Mouse (Mus musculus): Measurements from ENCODE around the gene Dhps.
"Not testable (repeated sequence)": the region's sequence is repeated elsewhere in the genome, so short reads cannot be mapped to it uniquely, and the experiment has no call there.

The Dhps gene

GRCm38 (mm10) chr8:85091526-85092090 lies 20.1 kb downstream of the Dhps start:
- DNase-seq (ENCODE audit: low read depth in 2 of 2, low spot score in 2 of 2), result no peak

GRCm38 (mm10) chr8:85095051-85095450 lies 23.5 kb downstream of the Dhps start:
- no peak for DNase-seq (ENCODE audit: low read depth in 2 of 2, low spot score in 2 of 2)

- no peak for DNase-seq (ENCODE audit: low read depth in 2 of 2, low spot score in 2 of 2)
Measured at GRCm38 (mm10) chr8:85095566-85095965, 24.0 kb downstream of the Dhps start.

- no peak for DNase-seq (ENCODE audit: low read depth in 2 of 2, low spot score in 2 of 2)
Measured at GRCm38 (mm10) chr8:85096196-85096595, 24.6 kb downstream of the Dhps start.

GRCm38 (mm10) chr8:85096850-85097249 lies 25.3 kb downstream of the Dhps start:
- DNase-seq (ENCODE audit: low read depth in 2 of 2, low spot score in 2 of 2), result no peak

GRCm38 (mm10) chr8:85100076-85100665 lies 28.6 kb downstream of the Dhps start:
- no peak for DNase-seq (ENCODE audit: low read depth in 2 of 2, low spot score in 2 of 2)

- DNase-seq (ENCODE audit: low read depth in 2 of 2, low spot score in 2 of 2), result no peak
Measured at GRCm38 (mm10) chr8:85113241-85113640, 41.7 kb downstream of the Dhps start.

GRCm38 (mm10) chr8:85115501-85115900 lies 43.9 kb downstream of the Dhps start:
- no peak for DNase-seq (ENCODE audit: low read depth in 2 of 2, low spot score in 2 of 2)

GRCm38 (mm10) chr8:85116984-85117383 lies 45.4 kb downstream of the Dhps start:
- no peak for DNase-seq (ENCODE audit: low read depth in 2 of 2, low spot score in 2 of 2)

- DNase-seq (ENCODE audit: low read depth in 2 of 2, low spot score in 2 of 2), result peak; percentile 2 to 18
Measured at GRCm38 (mm10) chr8:85119052-85119981, 47.8 kb downstream of the Dhps start.

- not testable (repeated sequence) for DNase-seq (ENCODE audit: low read depth in 2 of 2, low spot score in 2 of 2)
Measured at GRCm38 (mm10) chr8:85120251-85120650, 48.7 kb downstream of the Dhps start.

- no peak for DNase-seq (ENCODE audit: low read depth in 2 of 2, low spot score in 2 of 2)
Measured at GRCm38 (mm10) chr8:85122995-85123394, 51.4 kb downstream of the Dhps start, which contains the start of gene Zfp791. TSS of gene Zfp791 (minus strand) at chr8:85123095.

GRCm38 (mm10) chr8:85123691-85124090 lies 52.1 kb downstream of the Dhps start:
- no peak for DNase-seq (ENCODE audit: low read depth in 2 of 2, low spot score in 2 of 2)

All from CD8-positive naive resting alpha-beta T cell, adult 2 months (primary cell).